Mouse (Mus musculus) MEL (cell line): ENCODE data around the gene Gstm2.

Experiments
- CTCF ChIP-seq, 3 experiments: IDR thresholded peaks in 2 of 3; conservative IDR thresholded peaks in 1 of 3; 2 replicates each; pipeline ENCODE4 v1.5.1; 2011 to 2012; ENCODE audit warnings: low read length in 3 of 3, low read depth in 2 of 3, mild to moderate bottlenecking in 2 of 3, improper control_type of control experiment in 1 of 3, inconsistent platforms in 1 of 3, mixed read lengths in 1 of 3, moderate library complexity in 1 of 3; ENCODE audit not compliant: control insufficient read depth in 1 of 3, insufficient read depth in 1 of 3, poor library complexity in 1 of 3, severe bottlenecking in 1 of 3
- POLR2A ChIP-seq, 2 experiments: IDR thresholded peaks; 2 replicates each; pipeline ENCODE4 v1.6.1; 2011 to 2012; ENCODE audit warnings: low read length in 2 of 2, mild to moderate bottlenecking in 2 of 2, control low read depth in 1 of 2, improper control_type of control experiment in 1 of 2, low read depth in 1 of 2, moderate library complexity in 1 of 2; ENCODE audit not compliant: control insufficient read depth in 1 of 2, insufficient read depth in 1 of 2, poor library complexity in 1 of 2

GRCm38 (mm10) chr3:107953328-107953755 lies 32.9 kb downstream of the Gstm2 start:
- TF ChIP-seq POLR2A (IDR thresholded peaks at IDR 0.05; ENCODE audit: control insufficient read depth in 1 of 2, insufficient read depth in 1 of 2, low read depth in 1 of 2, low read length in 2 of 2, poor library complexity in 1 of 2) (no peak), CTCF (IDR thresholded peaks at IDR 0.05 in 2 of 3, conservative IDR thresholded peaks at IDR 0.05 in 1 of 3; ENCODE audit: control insufficient read depth in 1 of 3, insufficient read depth in 1 of 3, low read depth in 2 of 3, low read length in 3 of 3, poor library complexity in 1 of 3, severe bottlenecking in 1 of 3) (peak; percentile 75 to 93 (median 79))
